Mouse (Mus musculus) spleen, adult 2 months (tissue): ENCODE measurements at regions not wholly inside any gene's neighbourhood (a gene's known extent, or its start where the extent isn't known, plus 50 kb on each side); places are given as distances from the start of the nearest gene placed in this dataset.

Experiments
- CTCF ChIP-seq: fragments of 200-500 bp; IDR thresholded peaks from 2 replicates; pipeline ENCODE4 v1.5.1; 2011; ENCODE audit warnings: mild to moderate bottlenecking, inconsistent platforms; ENCODE audit not compliant: insufficient read depth, insufficient read length, insufficient replicate concordance; ENCODE audit errors: extremely low read depth
- POLR2A ChIP-seq: fragments of 200-500 bp; IDR thresholded peaks from 2 replicates; pipeline ENCODE4 v1.6.1; 2011; ENCODE audit warnings: low read depth, low read length, inconsistent platforms

- no peak for TF ChIP-seq POLR2A
- no peak for TF ChIP-seq CTCF
Observed at GRCm38 (mm10) chr8:109395133-109395855, 98.5 kb upstream of the Pmfbp1 start.
